Mouse (Mus musculus) heart, adult 10 weeks (tissue): Measurements from ENCODE around the gene Ltbp3. TPM values are rescaled to one million over a fixed set of nuclear protein-coding genes. Genes with fewer than 3 reads are reported as not detected.

Experiments
- polyA plus RNA-seq: library from polyadenylated mRNA; stranded (reverse); fragments of 350-450 nt; fragmentation: Illumina TruSeq; extraction: RNeasy Lipid Tissue Mini Kit (QIAGEN cat#74804); gene quantifications from one replicate; pipeline ENCODE4 v1.2.3, GENCODE M21; 2014; ENCODE audit warnings: low read depth, low replicate concordance

Ltbp3 gene
- 41.9 TPM for polyA plus RNA-seq

DNA sequence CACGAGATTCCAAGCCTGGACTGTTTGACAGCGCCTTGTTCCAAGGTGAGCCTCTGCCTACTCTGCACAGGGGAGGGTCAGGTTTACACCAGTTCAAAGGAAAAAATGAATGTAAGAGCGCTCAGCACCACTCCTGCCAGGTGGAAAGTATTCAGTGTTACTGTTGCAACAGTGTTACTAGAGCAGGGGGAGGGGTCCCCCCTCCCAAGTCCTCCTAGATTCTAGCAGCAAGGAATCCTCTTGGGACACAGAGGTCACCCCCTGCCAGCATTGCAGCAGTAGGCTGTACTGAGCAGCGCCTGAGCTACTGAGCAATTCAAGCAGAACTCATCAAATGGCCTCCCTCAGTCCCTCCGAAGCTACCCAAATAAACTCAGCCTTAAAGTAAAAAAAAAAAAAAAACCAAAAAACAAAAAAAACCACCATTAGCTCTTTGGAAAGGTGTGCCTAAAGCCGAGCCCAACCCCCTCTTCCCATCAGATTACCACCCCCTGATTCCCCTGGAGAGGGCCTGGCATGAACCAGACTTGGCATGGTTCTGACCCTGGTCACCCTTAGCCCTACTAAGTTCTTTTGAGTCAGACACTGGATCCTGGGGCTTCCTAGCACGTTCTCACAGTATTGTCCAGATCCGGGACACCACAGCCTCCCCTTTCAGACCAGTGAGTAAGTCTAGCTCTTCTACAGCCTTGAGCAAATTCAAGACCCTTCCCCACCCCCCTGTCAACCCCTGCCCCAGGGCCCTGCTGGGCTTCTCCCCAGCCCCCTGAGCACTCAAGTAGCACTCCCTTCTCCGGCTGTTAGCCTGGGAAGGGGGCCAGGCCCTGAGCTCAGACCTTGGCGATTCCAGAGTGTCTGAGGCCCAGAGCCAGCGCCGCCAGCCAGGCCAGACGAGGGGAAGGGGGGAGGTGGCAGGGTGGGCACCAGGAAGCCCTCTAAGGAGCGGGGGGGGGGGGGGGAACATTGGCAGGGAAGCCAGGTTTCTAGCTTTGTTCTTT is at the start of gene Ltbp3:
Ltbp3 (plus strand) TSS at position 585 of the 998 bp plus-strand sequence.

GRCm38 (mm10) chr19:5704163-5704800 is 36.4 kb upstream of the Ltbp3 start, which contains the start of gene Kcnk7:
Gene Kcnk7, plus strand, starts transcription at chr19:5704367.

GRCm38 (mm10) chr19:5725767-5726515 is 14.8 kb upstream of the Ltbp3 start, which contains the start of gene Ehbp1l1:
Gene Ehbp1l1, minus strand, starts transcription at chr19:5726317.

GRCm38 (mm10) chr19:5729444-5729815 is 11.3 kb upstream of the Ltbp3 start, which contains the start of gene Fam89b:
Gene Fam89b, minus strand, starts transcription at chr19:5729653.

GRCm38 (mm10) chr19:5770925-5771860 is 30.5 kb downstream of the Ltbp3 start, which contains the start of gene Scyl1:
Gene Scyl1, minus strand, starts transcription at chr19:5771419.

Other genes starting within 250 kb of the Ltbp3 start
- 1.8 TPM for gene 1700020D05Rik, start 237.1 kb upstream of the Ltbp3 start, polyA plus RNA-seq
- gene Snx32, start 230.4 kb upstream of the Ltbp3 start, polyA plus RNA-seq: 10.1 TPM
- not detected for gene Ovol1, start 180.3 kb upstream of the Ltbp3 start, polyA plus RNA-seq
- 1.9 TPM for gene Ap5b1, start 172.9 kb upstream of the Ltbp3 start, polyA plus RNA-seq
- gene Rnaseh2c, start 139.0 kb upstream of the Ltbp3 start, polyA plus RNA-seq: 28.9 TPM
- gene Kat5, start 130.7 kb upstream of the Ltbp3 start, polyA plus RNA-seq: 30.9 TPM
- gene Rela, start 103.4 kb upstream of the Ltbp3 start, polyA plus RNA-seq: 30.4 TPM
- gene Sipa1, start 77.2 kb upstream of the Ltbp3 start, polyA plus RNA-seq: 16.2 TPM
- 22.2 TPM for gene Map3k11, start 52.2 kb upstream of the Ltbp3 start, polyA plus RNA-seq
- gene Pcnx3, start 52.0 kb upstream of the Ltbp3 start, polyA plus RNA-seq: 22.7 TPM
- gene Kcnk7, start 36.5 kb upstream of the Ltbp3 start, polyA plus RNA-seq: not detected
- gene Ehbp1l1, start 14.6 kb upstream of the Ltbp3 start, polyA plus RNA-seq: 120 TPM
- 27.2 TPM for gene Fam89b, start 11.3 kb upstream of the Ltbp3 start, polyA plus RNA-seq
- gene Scyl1, start 30.5 kb downstream of the Ltbp3 start, polyA plus RNA-seq: 64.9 TPM
- gene Frmd8, start 134.4 kb downstream of the Ltbp3 start, polyA plus RNA-seq: 5.4 TPM
- 3.4 TPM for gene Slc25a45, start 136.9 kb downstream of the Ltbp3 start, polyA plus RNA-seq
- 0.63 TPM for gene Tigd3, start 153.2 kb downstream of the Ltbp3 start, polyA plus RNA-seq
- 69.5 TPM for gene Dpf2, start 172.1 kb downstream of the Ltbp3 start, polyA plus RNA-seq
- gene Cdc42ep2, start 183.9 kb downstream of the Ltbp3 start, polyA plus RNA-seq: 7.8 TPM
- 15.0 TPM for gene Pola2, start 223.3 kb downstream of the Ltbp3 start, polyA plus RNA-seq
- not detected for gene Slc22a20, start 245.2 kb downstream of the Ltbp3 start, polyA plus RNA-seq